Mouse (Mus musculus): Measurements from ENCODE around the gene Wdfy1. TPM values are rescaled to one million over a fixed set of nuclear protein-coding genes. Genes with fewer than 3 reads are reported as not detected.

Wdfy1 gene
- 0.52 and 0.58 TPM in 2 replicates for polyA plus RNA-seq (2012)

DNA sequence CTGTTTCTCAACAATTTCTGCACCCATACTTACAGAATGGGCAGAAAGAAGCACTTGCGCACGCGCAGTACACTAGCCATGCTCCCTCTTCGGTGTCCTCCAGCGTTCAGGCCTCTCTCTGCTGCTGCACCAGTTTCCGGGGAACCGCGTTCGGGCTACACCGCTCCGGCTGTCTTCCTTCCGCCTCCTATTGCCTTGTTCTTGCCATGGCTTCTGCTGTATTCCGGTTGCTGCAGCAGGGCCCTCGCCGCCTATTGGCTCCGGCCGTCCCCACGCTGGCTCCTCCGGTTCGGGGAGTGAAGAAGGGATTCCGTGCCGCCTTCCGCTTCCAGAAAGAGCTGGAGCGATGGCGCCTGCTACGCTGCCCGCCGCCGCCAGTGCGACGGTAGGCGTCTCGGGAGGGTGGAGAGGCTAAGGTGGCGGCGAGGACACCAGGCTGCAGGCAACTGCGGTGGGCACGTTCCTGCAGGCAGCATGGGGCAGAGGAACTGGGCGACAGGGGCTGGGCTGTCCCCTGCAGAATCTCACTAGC lies at the start of gene Wdfy1, which contains the start of gene Mrpl44:
Gene Wdfy1, minus strand, starts transcription at position 217 of the 532 bp plus-strand sequence.
Gene Mrpl44, plus strand, starts transcription at position 92 of the 532 bp plus-strand sequence.
- H3K4me1 ChIP-seq (ENCODE audit: control insufficient read depth) = peaks cover 10% of the 10 kb centered on the region
- TF ChIP-seq TAL1 (IDR thresholded peaks at IDR 0.05; ENCODE audit: low read length) = no peak
- no peak for TF ChIP-seq GATA1 (IDR thresholded peaks at IDR 0.05; ENCODE audit: low read length)
- H3K27me3 ChIP-seq (ENCODE audit: control insufficient read depth) = no peaks in the 10 kb centered on the region
- H3K4me3 ChIP-seq (replicated peaks) = peak within 1 kb of the TSS; percentile 86
- H3K9me3 ChIP-seq (ENCODE audit: control insufficient read depth, low read length) = no peaks in the 10 kb centered on the region
- H3K36me3 ChIP-seq (ENCODE audit: control insufficient read depth) = peaks cover 31% of the 10 kb centered on the region

DNA sequence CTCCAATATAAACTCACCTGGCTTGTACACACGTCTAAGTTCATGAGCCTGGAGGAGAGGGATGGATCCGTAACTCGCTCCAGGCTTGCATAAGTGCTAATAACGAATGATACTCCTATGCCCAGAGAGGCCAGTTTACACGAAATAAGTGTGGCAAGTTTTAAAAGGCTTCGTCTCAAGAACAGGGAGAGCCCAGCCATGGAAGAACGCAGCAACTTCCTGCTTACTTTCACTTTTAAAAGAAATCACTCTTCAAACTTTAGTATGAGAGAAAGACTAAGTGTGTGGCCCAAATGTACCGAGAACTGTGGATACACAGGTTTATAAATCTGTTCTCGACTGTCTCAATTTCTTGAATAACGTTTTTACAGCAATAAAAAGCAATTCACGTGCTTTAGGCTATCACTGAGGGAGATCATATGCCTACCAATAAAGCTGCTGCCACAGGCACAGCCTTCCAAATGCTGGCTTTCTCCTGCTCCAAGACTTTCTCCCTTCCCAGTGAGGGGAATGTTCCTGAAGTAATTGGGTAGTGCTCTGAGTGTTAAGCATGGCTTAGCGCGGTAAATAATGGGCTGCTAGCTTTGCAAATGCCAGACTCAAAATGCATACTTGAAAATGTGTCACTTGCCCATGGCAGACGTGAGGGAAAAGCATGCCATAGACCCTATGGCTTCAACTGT lies 48.1 kb upstream of the Wdfy1 start:
- Histone ChIP-seq H3K27me3 (ENCODE audit: control insufficient read depth) (no peaks in the 10 kb centered on the region), H3K4me3 (replicated peaks) (no peak overlapping the region), H3K4me1 (ENCODE audit: control insufficient read depth) (no peaks in the 10 kb centered on the region), H3K9me3 (ENCODE audit: control insufficient read depth, low read length) (no peaks in the 10 kb centered on the region), H3K36me3 (ENCODE audit: control insufficient read depth) (no peaks in the 10 kb centered on the region)
- TF ChIP-seq GATA1 (IDR thresholded peaks at IDR 0.05; ENCODE audit: low read length) (no peak), TAL1 (IDR thresholded peaks at IDR 0.05; ENCODE audit: low read length) (no peak)

DNA sequence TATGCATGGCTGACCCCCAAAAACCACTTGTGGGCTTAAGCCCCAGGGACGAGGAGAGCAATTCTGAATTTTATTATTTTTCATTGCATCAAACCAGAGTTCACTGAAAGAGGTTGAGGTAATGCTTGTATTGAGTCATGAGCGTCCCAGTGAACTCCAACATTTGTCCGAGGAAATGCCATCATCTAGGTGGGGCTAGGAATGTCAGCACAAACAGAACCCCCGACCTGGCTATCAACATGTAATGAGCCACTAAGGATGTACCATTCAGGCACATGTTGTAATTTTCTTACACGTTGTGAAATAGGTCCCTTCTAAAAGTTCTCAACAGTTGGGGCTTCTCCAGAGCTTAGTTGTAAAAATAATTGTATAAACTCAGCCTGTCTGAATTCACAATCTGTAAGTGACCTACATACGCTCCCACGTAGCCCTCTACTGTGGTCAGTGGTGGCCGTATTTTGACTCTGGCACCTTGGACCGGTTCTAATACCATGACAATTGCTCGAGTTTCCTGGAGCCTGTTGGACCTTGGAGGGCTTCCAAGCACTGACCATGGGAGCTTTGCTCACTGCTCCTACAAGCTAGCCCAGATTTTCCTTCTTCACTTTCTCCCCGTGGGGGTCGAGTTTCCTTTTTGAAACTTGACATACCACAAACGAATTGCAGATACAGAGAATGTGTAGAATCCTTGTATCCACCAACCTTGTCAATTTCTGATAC lies 47.0 kb upstream of the Wdfy1 start:
- H3K4me1 ChIP-seq (ENCODE audit: control insufficient read depth) = no peaks in the 10 kb centered on the region
- no peak overlapping the region for H3K4me3 ChIP-seq (replicated peaks)
- TF ChIP-seq GATA1 (IDR thresholded peaks at IDR 0.05; ENCODE audit: low read length) (no peak), TAL1 (IDR thresholded peaks at IDR 0.05; ENCODE audit: low read length) (no peak)
- H3K27me3 ChIP-seq (ENCODE audit: control insufficient read depth) = no peaks in the 10 kb centered on the region
- no peaks in the 10 kb centered on the region for H3K9me3 ChIP-seq (ENCODE audit: control insufficient read depth, low read length)
- no peaks in the 10 kb centered on the region for H3K36me3 ChIP-seq (ENCODE audit: control insufficient read depth)

DNA sequence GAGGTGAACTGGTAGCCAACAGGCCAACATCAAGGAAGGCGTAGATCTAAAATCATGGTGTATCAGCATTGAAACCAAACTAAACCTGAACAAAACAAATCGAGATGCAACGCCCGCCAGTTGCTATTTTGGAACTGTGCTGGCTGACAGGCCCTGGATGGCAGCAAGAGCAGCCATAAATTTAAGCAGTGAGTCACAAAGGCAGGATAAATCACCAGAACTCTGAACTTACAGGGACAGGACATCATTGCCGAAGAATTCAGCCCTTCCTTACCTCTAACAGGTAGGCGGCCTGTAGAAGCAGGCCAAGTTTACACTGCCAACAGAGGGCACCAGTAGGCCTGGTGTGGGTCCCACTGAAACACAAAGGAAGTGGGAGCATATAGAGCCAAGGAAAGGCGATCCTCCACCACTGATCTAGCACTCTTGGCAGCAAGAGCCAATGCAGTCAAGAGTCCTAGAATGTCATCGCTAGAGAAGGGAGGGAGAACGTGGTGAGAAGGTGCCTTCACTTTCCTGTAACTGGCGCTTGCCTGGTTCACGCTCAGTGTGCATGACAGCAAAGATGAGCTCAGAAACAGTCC lies 43.4 kb upstream of the Wdfy1 start:
- Histone ChIP-seq H3K36me3 (ENCODE audit: control insufficient read depth) (no peaks in the 10 kb centered on the region), H3K9me3 (ENCODE audit: control insufficient read depth, low read length) (no peaks in the 10 kb centered on the region), H3K27me3 (ENCODE audit: control insufficient read depth) (no peaks in the 10 kb centered on the region), H3K4me3 (replicated peaks) (no peak overlapping the region), H3K4me1 (ENCODE audit: control insufficient read depth) (no peaks in the 10 kb centered on the region)
- no peak for TF ChIP-seq GATA1 (IDR thresholded peaks at IDR 0.05; ENCODE audit: low read length)
- TF ChIP-seq TAL1 (IDR thresholded peaks at IDR 0.05; ENCODE audit: low read length) = no peak

DNA sequence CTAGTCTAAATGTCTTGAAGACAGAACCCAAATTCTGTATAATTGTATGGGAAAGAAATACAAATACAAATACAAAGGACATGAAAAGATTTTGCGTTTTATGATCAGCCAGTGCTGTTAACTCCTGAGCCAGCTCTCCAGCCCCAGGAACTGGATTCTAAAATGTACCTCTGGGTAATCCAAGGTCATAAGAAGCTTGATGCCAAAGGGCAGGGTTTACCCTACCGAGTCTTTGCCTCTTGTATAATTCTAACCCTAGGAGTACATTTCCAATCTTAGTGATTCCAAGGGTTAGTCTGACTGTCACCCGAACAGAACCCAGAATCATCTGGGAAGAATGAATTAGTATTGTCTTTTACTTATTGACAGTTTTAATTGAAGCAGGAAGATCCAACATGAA lies 39.5 kb upstream of the Wdfy1 start:
- Histone ChIP-seq H3K4me3 (replicated peaks) (no peak overlapping the region), H3K4me1 (ENCODE audit: control insufficient read depth) (no peaks in the 10 kb centered on the region), H3K27me3 (ENCODE audit: control insufficient read depth) (no peaks in the 10 kb centered on the region), H3K9me3 (ENCODE audit: control insufficient read depth, low read length) (no peaks in the 10 kb centered on the region), H3K36me3 (ENCODE audit: control insufficient read depth) (no peaks in the 10 kb centered on the region)
- TF ChIP-seq TAL1 (IDR thresholded peaks at IDR 0.05; ENCODE audit: low read length) (no peak), GATA1 (IDR thresholded peaks at IDR 0.05; ENCODE audit: low read length) (no peak)

DNA sequence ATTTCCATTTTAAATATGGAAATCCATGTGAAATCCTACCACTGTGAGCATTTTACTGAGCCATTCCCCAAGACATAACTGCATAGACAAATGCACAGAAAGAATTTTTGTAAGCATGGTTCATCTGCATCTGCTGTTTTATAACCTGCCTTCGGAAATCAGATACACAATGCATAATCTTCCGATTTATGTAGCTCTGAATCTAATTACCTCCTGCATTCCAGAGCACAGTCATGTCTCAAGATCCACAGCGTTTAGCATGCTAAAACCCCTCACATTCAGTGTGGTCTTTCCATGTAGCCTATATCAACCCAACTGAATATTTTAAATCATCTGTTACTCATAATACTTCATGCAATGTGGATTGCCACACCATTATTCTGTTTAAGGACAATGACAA lies 33.5 kb upstream of the Wdfy1 start:
- Histone ChIP-seq H3K4me3 (replicated peaks) (no peak overlapping the region), H3K9me3 (ENCODE audit: control insufficient read depth, low read length) (no peaks in the 10 kb centered on the region), H3K36me3 (ENCODE audit: control insufficient read depth) (no peaks in the 10 kb centered on the region), H3K4me1 (ENCODE audit: control insufficient read depth) (no peaks in the 10 kb centered on the region), H3K27me3 (ENCODE audit: control insufficient read depth) (no peaks in the 10 kb centered on the region)
- TF ChIP-seq TAL1 (IDR thresholded peaks at IDR 0.05; ENCODE audit: low read length) (no peak), GATA1 (IDR thresholded peaks at IDR 0.05; ENCODE audit: low read length) (no peak)

DNA sequence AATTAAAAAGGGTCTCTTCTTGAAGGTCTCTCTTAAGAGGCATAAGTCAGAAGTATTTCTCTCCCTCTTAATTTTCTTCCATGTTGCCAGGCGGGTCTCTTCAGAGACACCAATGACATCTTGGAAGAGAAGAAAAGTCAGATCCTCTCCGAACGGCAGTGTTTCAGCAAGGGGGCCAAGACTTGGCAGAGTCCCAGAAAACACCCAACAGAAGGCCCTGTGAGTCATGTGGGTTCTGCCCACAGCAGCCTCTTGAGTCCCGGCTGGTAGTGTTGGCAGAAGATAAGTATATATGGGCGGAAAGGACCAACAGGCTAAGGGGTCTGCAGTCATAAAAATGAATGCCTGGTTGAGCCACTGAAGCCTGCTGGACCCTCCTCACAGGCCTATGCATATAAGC lies 30.9 kb upstream of the Wdfy1 start:
- H3K27me3 ChIP-seq (ENCODE audit: control insufficient read depth) = no peaks in the 10 kb centered on the region
- TF ChIP-seq GATA1 (IDR thresholded peaks at IDR 0.05; ENCODE audit: low read length) (no peak), TAL1 (IDR thresholded peaks at IDR 0.05; ENCODE audit: low read length) (no peak)
- H3K4me3 ChIP-seq (replicated peaks) = no peak overlapping the region
- no peaks in the 10 kb centered on the region for H3K4me1 ChIP-seq (ENCODE audit: control insufficient read depth)
- H3K9me3 ChIP-seq (ENCODE audit: control insufficient read depth, low read length) = no peaks in the 10 kb centered on the region
- no peaks in the 10 kb centered on the region for H3K36me3 ChIP-seq (ENCODE audit: control insufficient read depth)

DNA sequence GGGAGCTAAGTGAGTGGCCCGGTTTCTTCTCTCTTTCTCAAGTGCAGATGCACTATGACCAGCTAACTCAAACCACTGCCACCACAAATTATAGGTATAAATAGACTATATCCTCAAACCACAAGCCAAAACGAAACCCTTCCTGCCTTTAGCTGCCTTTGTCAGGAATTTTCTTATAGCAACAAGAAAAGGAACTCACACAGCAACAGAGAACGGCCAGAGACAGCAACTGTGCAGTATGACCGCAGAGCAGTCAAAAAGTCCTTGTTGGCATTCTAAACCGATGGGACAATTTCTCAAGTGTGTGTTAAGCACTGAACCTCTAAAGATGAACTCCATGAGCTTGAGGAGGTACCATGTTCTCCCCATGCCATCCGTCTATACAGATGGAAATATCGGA lies 27.7 kb upstream of the Wdfy1 start:
- TF ChIP-seq GATA1 (IDR thresholded peaks at IDR 0.05; ENCODE audit: low read length) (no peak), TAL1 (IDR thresholded peaks at IDR 0.05; ENCODE audit: low read length) (no peak)
- H3K27me3 ChIP-seq (ENCODE audit: control insufficient read depth) = no peaks in the 10 kb centered on the region
- H3K9me3 ChIP-seq (ENCODE audit: control insufficient read depth, low read length) = no peaks in the 10 kb centered on the region; the same call in 1 of the 2 replicates
- H3K36me3 ChIP-seq (ENCODE audit: control insufficient read depth) = no peaks in the 10 kb centered on the region
- H3K4me1 ChIP-seq (ENCODE audit: control insufficient read depth) = no peaks in the 10 kb centered on the region
- H3K4me3 ChIP-seq (replicated peaks) = no peak overlapping the region

DNA sequence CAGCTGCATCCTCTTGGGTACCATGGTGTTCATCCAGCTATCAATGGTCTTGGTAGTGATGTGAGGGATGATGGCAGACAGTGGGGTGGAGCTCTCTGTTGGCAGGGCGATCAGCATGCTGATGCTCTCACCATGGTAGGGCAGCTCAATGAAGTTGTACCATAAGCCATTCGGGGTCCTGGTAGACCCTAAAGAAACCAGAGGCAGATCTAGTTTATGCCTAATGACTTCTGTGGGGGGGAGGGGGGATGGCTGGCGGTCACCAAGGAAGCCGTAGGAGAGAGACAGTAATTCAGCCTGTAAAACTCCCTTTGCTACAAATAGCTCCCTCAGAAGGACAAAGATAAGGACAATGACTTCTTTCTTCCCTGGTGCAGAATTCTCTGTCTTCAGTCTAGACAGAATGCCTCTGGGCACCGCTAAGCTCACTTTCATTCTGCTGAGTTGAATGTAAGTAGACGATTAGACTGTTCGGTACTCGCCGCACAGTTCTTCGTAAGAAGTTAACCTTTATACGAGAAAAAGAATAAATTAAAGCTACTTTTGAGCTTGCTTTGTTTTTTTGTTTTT lies 27.0 kb upstream of the Wdfy1 start:
- TF ChIP-seq GATA1 (IDR thresholded peaks at IDR 0.05; ENCODE audit: low read length) = no peak
- no peak for TF ChIP-seq TAL1 (IDR thresholded peaks at IDR 0.05; ENCODE audit: low read length)
- H3K9me3 ChIP-seq (ENCODE audit: control insufficient read depth, low read length) = no peaks in the 10 kb centered on the region; the same call in 1 of the 2 replicates
- no peaks in the 10 kb centered on the region for H3K27me3 ChIP-seq (ENCODE audit: control insufficient read depth)
- H3K4me3 ChIP-seq (replicated peaks) = no peak overlapping the region
- H3K4me1 ChIP-seq (ENCODE audit: control insufficient read depth) = no peaks in the 10 kb centered on the region
- no peaks in the 10 kb centered on the region for H3K36me3 ChIP-seq (ENCODE audit: control insufficient read depth)
